Mouse (Mus musculus): ENCODE results near the gene Rapgef5.

Gene Rapgef5

DNA sequence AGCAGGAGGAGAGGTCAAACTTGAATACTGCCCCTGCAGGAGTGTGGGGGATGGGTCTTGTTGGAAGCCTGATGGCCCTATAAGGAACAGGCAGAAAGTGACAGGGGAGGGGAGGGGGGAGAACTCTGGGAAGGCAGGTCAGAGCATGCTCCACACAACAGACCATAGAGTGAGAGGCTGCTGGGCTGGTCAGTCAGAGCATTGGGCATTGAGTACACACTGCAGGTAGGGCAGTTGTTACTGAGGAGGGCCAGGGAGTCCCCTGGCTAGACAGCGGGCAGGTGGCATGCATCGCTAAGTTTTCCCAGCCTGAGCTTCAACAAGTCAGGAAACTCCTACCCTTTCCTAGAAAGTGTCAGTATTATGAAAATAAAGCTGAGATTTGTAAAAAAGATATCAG lies 106.7 kb downstream of the Rapgef5 start:
- DNase-seq, result no peak

DNA sequence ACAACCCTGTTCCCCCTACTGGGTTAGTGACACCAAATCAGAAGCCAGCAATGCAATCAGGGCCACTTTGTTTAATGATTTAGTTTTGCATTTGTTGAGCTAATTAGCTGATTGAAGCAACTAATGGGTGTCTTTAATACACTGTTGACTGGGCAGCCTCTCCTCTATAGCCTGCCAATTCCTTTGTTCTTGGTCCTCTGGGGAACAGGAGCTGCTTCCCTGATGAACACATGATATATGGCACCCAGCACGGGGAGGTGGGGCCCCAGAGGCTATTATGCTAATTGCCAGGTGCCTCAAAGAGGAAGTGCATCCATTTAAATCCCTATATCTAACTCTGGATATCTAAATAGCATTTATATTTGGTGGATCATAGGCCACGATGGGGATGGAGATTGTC lies 111.0 kb downstream of the Rapgef5 start:
- peak; percentile 10 for DNase-seq

DNA sequence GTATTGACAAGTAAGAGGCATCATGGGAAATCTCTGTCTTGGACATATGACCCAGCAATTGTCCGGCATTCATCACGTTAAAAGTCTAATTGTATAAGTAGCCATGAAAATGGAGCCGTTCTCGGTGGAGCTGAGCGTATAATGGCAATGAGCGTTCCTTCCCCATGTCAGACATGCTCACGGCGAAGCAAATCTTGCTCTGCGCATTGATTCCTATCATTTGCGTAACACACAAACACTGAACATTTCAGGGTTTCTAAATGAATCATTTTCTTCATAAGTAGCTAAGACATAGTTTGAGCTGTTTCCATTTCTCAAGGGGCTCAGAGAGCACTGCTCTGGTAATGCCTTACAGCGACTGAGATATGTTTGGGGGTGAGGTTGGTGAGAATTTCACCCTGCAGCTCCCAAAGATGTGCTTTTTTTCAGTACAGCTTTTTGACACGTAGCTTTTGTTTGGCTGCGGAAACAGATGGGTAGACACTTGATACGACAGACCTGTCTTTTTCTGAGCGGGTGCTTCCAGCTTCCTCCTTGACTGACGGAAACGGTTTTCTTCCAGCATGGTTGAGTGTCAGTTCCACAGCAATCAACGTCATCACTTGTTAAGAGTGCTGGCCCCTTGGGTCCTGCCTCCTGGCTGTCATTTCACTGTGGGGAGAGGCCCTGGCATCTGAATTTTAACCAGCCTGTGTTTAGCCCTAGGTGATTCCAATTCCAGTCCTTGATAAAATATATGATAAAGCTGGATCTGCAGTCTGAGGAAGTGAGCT lies 112.2 kb downstream of the Rapgef5 start:
- DNase-seq, result no peak

DNA sequence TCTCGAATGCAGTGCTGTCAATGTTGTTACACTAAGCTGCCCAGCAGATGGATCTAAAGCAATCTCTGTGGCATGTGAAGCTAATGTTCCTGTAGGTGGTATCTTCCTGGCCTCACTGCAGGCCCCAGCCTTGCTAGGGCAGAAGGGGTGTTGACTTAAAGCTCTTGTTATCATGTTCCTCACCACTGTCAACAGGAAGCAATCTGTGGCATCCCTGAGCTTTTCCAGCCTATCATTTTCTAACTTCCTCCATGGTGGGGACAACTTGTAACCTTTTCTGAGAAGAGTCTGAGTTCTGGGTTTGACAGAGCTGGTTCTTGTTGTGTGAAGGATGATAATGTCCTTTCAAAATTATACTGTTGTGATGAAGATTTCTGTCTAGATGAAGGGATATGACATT lies 115.9 kb downstream of the Rapgef5 start:
- no peak for DNase-seq

DNA sequence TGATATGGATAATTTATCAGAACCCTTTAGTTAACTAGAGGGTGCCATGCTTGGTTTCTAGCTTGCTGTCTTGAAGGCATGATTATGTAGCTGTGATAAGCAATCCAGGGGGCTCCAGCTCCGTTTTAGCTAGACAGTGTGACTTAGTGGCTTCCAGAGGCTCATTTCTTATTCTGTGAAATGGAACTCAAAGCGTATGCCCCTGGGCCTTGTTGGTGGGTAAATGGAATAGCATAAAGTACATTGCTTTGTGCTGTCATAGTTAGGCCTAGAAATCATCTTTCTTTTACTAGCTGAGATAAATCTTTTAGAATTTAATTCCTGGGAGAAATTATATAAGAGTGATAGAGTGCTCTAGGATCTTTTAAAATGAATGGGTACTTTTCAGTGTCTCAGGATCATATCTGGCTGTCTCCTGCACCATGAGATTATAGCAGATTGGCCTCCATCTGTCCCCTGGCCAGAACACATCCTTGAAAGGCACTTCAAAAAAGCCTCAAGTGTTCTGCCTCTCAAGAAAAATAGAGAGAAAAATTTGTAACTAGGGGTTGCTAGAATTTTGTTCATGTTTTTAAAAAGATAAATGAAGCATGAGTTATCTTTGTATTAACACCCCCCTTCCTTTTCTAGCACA lies 120.0 kb downstream of the Rapgef5 start:
- no peak for DNase-seq

DNA sequence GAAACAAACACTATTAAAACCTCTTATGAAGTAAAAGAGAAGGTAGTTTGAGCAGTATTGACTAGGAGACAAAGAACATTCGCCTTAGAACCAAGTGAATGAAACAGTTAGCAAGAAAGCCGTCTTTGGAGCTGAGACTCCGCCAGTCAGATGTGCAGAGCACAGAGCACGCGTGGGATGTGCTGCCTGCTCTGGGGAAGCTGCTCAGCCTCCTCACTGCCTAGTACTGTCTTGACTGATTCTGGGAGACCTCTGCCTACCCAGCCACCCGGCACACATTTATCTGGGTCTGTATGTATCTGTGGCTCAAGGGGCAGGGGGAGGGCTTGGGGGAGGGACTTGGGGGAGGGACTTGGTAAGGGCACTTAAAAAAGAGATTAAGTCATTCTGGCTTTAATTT lies 120.7 kb downstream of the Rapgef5 start:
- no peak for DNase-seq

DNA sequence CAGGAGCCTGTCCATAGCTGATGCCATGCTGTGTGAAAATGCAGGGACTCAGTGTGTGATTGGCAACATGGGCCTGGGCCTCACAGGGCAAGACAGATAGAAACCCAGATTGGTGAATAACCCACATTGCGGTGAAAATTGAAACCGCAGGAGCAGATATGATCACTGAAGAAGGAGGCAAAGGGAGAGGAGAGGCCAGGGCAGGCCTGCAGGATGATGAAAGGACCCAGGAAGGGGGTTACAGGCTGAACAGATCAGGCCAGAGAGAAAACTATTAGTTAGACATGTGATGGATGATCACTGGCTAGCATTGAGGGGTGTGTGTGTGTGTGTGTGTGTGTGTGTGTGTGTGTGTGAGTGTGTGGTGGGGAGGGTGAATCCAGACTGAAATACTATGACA lies 122.6 kb downstream of the Rapgef5 start:
- no peak for DNase-seq

DNA sequence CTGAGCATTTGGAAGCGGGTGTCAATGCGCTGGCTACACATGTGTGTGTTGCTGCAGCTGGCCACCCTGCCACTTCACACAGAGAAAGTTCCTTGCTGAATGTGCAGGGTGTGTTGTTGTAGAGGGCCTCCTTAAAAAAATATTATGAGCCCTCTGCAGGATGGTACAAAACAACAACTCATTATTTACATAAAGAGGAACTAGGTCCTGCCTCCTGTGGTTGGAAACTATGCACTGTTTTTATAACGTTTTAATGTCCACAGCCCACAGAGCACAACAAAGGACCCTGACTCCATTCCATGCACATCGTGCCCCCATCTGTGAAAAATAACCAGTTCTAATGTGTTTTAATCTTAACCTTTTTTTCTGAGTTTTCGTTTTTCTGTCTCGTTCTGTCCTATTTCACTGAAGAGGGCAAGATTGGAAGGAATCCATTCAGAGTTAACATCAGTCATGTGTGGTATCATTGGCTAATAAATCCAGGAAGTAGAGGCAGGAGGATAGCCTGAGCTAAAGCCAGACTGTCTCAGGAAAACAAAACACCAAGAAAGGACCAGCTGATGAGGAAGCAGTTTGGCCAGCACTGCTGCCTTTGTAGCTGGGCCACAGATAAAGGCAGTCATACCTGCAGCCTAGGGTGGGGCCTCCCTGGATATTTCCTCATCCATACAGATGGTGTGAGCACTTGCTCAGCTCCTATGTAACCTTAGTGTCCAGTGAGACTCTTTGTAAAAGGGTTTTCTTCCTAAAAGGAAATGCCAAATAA lies 123.3 kb downstream of the Rapgef5 start:
- no peak for DNase-seq

DNA sequence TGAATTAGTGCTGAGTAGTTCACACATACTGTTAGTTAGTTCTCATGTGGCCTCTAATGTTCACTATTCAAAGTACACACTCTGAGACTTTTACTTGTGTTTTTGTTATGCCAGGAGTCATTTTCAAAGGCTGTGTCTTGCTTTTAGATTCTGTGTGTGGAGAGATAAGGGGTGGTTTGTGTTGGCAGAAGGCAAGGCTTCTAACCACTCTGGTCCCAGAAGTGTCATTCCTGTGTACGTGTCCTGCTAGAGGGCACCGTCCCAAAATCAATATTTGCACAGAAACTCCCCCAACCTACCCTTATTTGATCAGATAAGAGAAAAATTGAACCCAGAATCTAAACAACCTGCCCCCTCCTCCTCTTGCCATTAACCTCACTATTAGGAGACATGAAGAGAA lies 126.2 kb downstream of the Rapgef5 start:
- no peak for DNase-seq

DNA sequence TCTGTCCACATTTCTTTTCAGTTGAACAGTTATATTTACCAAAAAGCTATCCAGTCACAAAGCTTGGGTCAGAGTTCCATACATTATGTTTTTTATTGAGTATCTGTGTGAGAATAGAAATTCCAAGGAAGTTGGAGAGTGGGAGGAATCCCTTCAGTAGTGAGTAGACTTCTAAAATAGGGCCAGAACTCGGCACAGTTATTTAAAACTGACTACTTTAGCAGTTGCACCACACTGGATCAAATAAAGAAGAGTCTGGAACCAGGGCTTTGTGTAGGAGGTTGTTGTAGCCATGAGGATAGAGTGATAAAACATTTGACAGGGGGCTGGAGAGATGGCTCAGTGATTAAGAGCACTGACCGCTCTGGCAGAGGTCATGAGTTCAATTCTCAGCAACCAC lies 129.5 kb downstream of the Rapgef5 start:
- DNase-seq, result no peak

DNA sequence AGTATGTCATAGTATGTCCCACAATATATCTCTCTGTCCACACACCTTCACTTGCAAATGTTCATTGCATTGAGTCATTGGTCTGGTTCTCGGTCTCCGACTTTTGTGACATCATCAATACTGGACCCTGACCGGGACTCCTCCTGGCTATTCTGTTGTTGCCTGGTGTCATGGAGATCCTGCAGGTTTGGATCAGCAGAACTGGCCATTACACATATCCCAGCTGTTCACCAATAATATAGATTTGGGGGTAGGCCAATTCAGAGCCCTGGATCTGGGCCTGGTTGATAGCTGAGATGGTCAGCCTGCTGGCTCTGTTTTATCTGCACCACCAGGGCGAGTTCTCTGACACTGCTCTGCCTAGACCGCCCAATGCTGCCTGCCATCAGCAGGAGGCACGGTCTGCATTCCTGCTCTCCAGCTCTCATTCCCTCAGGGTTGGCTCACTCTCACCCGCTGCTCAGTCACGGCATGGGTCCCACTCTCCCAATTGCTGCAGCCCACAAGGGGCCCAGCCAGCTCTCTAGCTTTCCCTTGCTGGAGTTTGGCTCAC lies 137.7 kb downstream of the Rapgef5 start:
- DNase-seq, result no peak

DNA sequence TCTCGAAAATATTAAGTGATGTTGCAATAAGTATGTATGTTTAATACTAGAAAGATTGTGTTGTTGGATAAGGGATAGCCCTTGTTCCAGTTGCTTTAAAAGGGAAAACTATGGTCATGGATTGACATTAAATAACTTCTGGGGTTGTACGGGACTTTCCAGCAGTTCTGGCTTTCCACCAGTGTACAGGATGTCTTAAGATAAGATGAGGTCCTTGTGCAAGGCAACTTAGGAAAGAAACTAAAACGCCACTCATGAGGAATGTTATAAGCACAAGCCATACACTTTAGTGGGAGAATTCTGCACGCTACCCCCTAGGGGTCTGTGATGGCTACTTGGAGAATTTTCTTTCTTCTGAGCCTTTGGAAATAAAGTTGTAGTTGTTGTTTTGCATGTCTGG lies 140.7 kb downstream of the Rapgef5 start:
- DNase-seq, result no peak

DNA sequence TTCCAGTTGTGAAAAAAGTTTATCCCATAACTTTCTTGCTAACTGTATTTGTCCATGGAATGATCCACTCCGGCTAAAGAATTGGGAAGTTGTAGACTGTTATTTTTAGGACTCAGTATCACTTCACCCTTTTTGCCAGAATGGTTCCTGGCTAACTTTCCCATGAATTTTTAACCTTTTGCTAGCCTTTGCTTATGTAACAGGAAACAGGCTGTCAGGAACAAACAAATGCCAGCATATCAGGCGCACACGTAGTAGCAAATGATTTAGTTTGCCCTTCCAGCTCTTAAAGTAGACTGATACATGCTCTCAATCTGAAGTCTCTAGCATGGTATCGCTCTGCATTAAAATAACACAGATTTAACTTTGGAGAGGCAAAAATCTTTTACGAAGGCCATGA lies 141.5 kb downstream of the Rapgef5 start:
- no peak for DNase-seq

DNA sequence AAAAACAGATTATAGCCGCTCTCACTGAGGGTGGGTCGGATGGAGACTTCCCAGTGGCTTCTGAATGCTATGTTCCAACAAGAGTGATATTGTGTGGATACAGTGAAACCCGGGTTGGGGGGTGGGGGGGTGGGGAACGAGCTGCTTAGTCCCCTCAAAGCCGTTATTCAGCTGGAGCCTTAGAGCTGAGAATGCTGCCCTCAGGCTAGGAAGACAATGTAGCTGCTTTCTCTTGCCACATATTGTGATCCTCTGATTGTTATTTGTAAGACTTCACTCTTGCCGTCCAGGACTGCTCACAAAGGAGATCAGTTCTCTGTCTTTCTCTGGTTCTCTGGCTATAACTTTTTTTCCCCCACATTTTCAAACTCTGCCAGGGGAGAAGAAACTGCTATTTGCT lies 142.5 kb downstream of the Rapgef5 start:
- DNase-seq, result no peak

DNA sequence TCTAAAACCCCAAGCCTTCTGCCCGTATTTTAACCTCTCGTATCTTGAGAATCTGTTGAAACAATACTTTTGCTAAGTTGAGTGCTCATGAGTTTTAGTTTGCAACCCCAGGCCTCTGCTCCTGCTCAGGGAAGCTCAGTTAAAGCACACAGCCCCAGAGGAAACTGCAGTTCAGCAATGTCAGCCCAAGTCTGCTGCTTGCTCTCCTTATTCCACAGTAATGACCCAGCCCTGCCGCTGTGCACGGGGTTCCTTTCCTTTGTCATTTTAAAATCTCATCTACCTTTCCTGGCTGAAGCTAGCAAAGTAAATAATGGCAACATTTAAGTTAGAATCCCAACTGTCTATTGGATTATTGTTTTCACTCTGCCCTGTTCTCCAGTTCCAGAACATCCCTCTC lies 144.1 kb downstream of the Rapgef5 start:
- no peak for DNase-seq

DNA sequence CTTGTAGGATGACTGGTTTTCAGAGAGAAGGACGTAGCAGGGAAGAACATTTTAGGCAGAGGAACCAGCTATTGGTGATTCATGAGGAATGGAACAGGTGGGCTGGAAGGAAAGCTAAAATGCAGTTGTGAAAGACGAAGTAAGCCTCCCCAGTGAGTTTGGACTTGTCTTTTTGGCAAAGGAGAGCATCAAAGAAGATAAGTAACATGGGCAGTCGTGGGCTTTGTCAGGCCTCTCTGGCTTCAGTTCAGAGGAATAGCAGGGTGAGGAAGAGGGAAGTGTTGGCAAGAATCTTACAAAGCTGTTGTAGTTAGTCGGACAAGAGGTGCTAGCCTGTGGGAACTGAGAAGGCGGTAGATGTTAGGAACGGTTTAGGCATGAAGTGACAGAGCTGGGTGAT lies 145.6 kb downstream of the Rapgef5 start:
- DNase-seq, result no peak

DNA sequence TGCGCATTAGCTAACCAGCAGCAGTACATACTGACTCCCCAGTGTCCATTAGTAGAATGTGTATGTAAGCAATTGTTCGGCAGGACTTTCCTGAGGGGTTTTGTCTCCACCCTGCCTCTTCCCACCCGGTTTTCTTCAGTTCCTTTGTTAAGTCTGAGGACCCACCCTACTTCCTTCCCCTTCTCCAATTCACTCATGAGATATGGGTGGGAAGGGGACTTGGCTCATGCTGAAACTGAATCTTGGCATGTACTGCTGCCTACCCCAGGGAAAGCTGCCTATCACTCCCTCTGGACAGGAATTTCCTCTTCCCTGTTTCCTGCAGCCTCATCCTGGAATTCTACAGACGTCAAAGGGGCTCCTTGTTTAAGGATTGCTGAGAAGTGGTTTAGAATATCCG lies 147.4 kb downstream of the Rapgef5 start:
- DNase-seq, result no peak

DNA sequence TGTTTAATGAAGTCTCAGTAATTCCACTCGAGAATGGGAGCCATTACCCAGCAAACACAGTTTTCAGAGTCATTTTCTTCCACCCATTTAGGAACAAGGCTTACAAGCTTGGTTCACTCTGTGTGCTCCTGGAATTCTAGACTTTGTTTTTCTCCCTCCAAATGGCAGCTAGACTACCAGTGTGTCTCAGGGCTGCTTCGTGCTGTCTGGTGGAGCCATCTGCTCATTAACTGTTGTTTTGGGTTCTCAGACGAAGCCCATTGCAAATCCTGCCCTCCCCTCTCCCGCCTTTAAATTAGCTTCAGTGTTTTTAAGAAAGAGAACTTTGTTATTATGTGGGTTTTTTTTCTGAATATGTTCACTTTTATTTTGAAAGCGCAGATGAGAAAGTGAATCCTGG lies 148.4 kb downstream of the Rapgef5 start:
- no peak for DNase-seq

DNA sequence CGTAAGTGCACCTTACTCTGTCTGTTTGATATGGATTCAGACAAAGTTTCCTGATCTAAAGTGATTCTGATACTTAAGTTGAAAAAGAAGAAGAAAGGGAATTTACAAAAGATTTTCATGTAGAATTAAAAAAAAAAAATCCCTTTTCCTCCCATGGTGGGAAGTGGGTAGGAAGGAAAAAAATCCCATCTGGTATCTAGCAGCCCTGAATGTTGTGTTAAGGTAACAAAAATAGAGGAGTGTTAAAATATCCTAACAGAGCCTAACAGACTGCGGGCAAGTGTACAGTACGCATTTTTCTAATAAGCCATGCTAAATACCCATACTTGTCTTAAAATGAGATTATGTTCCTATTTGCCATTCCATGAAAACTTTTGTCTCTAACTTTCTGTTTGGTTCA lies 150.1 kb downstream of the Rapgef5 start:
- DNase-seq, result no peak

DNA sequence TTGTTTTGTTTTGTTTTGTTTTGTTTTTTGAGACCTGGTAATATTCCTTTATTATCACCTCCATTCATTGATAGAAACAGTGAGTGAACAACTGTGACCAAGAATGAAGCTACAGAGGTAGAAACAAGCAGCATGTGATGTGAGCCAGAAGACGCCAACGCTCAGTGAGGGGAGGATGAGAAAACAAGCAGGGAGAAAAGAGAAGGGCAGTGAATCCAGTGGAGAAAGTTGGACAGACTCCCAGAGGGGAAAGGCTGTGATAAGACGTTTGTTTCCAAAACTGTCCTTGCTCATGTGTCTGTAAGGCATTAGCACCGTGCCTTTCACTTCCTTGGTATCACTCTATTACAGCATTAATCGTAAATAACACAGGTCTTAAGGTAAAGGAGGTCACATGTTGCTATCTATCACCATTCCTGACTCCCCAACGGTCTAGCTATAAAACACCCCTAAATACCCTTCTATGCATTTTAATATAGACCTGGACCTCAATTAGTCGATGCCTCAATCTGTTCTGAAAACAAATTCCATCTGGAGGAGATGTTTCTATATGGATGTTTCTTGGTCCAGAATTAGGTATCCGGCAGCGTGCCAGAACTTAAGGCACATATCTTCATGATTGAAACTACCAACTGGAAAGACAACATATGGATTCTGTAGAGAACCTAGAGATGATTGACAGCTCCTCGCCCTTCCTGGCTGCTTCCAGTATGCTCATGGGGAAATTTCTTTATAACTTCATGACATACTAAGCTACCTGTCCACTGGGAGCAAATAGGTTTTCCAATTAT lies 153.5 kb downstream of the Rapgef5 start:
- peak; percentile 46 for DNase-seq

DNA sequence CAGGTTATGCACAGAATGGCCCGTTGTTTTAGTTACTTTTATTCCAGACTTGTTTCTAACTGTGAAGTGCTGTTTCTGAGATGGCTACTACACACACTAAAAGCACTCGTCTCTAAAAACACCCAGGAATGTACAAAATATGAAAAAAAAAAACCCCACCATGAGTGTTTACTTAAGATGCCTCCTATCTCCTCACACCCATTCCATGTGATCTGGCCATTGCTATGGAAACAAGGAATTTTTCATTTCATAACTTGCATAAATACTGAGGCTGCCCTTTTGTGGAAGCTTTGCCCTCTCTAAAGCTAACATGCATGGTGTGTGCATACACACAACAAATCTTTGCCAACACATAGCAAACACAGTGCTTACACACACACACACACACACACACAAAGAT lies 156.9 kb downstream of the Rapgef5 start:
- DNase-seq, result no peak

DNA sequence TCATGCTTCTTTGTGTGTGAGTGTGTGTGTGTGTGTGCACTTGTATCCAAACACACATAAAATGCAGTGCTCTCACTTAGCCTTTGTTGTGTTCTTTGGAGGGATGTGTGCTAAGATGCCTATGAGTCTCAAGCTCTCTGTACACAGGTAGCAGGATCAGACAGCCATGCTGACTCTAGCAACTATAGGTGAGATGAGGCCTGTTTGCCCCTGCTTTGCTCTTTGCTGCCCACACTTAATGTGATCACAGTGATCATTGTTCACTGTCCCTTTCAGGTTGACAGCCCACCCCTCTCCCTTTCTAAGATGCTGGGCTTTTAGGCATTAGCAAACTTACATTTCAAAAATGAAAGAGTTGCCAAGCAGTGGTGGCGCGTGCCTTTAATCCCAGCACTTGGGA lies 158.2 kb downstream of the Rapgef5 start:
- no peak for DNase-seq

DNA sequence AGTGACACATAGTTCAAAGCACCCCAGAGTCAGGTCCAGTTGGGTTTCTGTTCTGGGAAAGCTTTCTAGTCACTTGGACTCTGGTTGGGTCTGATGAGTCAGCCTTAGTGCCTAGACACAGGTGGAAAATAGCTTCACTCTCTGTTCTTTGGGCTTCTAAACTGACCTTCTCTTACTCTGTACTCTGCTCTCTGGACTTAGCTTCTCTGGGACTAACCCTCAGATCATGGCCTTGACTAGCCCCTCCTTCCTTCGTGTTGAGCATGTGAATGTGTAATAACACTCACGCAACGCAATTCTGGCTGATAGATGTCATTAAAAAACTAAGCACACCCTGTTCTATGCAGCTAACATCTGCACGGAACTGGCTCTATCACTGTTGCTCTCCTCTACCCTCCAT lies 160.0 kb downstream of the Rapgef5 start:
- DNase-seq, result no peak

All from right cerebral cortex, postnatal 4 days (tissue).